Mouse (Mus musculus) heart, postnatal 0 days (tissue): ENCODE measurements at regions not wholly inside any gene's neighbourhood (a gene's known extent, or its start where the extent isn't known, plus 50 kb on each side); places are given as distances from the start of the nearest gene placed in this dataset.

Experiments used
- CTCF ChIP-seq: IDR thresholded peaks from 2 replicates; pipeline ENCODE4 v1.5.1; 2016; ENCODE audit warnings: antibody characterized with exemption, control low read depth, low read depth
- EP300 ChIP-seq: IDR thresholded peaks from 2 replicates; pipeline ENCODE4 v1.6.1; 2016; ENCODE audit warnings: antibody characterized with exemption, low read depth

GRCm38 (mm10) chr14:87631078-87631813 lies 214.8 kb downstream of the Tdrd3 start:
- TF ChIP-seq CTCF (no peak), EP300 (no peak)
